Mouse (Mus musculus) gastrocnemius, adult 8-10 months (tissue): ENCODE measurements at regions not wholly inside any gene's neighbourhood (a gene's known extent, or its start where the extent isn't known, plus 50 kb on each side); places are given as distances from the start of the nearest gene placed in this dataset. TPM values are rescaled to one million over a fixed set of nuclear protein-coding genes. Genes with fewer than 3 reads are reported as not detected.
"Not testable (repeated sequence)": the region's sequence is repeated elsewhere in the genome, so short reads cannot be mapped to it uniquely, and the experiment has no call there.

Experiments
- DNase-seq, 2 experiments: peaks; one replicate each; pipeline ENCODE4 v3.0.0; 2022; ENCODE audit warnings: low spot score in 2 of 2
- microRNA-seq: library from miRNA; unstranded; fragments of <30 nt; microRNA quantifications from one replicate; pipeline ENCODE4 v1.2.0, GENCODE M21; 2022

DNA sequence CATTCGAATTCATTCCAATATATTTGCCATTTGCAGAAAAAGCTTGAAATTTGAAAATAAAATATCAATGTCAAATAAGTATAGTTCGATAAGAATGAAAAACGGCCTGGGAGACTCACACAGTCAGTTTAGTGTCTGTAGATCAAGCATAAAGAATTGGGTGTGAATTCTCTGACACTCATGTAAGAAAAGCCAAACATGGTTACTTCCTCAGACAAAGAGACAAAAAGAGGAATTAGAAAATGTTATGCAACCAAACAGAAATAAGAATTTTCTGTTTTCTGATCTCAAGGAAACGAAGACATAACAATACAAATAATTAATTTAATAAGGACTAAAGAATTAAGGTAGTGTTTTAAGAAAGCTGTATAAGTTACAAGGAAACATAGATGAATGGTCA, 113.7 kb upstream of the Egfr start:
- DNase-seq: no peak

DNA sequence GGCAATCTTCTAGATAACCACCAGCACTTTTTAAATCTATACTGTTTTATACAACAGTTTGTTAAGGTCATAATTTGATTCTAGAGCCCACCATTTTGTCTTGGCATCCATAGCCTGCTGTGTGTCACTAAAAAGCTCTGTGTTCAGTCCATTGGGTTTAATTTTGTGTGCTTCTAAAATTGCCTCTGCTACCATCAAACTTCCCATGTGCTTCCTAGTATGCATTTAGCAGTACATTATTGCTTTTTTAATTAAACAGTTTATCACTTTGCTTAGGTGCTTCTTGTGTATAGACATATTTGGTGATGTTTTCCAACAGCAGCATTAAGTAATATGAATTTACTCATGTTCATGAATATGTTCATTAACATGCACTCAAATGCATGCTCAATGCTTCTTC, 102.4 kb upstream of the Egfr start:
- no peak for DNase-seq

DNA sequence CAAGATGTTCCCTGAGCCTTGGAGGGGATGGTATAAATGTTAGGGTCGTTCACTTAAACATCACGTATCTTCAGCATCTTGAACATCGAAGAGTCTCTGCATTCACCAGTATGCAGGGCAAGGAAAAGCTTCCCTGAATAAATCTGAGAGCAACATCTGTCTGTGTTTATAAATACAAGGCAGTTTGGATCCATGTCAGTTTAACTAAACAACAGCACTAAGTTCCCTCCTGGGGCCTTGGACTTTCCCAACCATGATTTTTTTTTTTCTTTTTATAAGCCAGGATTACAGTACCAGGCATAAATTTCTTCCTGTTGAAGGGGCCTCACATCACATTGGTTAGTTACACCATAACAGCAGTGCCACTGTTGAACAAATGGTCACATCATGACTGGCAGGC, 88.2 kb upstream of the Egfr start:
- DNase-seq: no peak

DNA sequence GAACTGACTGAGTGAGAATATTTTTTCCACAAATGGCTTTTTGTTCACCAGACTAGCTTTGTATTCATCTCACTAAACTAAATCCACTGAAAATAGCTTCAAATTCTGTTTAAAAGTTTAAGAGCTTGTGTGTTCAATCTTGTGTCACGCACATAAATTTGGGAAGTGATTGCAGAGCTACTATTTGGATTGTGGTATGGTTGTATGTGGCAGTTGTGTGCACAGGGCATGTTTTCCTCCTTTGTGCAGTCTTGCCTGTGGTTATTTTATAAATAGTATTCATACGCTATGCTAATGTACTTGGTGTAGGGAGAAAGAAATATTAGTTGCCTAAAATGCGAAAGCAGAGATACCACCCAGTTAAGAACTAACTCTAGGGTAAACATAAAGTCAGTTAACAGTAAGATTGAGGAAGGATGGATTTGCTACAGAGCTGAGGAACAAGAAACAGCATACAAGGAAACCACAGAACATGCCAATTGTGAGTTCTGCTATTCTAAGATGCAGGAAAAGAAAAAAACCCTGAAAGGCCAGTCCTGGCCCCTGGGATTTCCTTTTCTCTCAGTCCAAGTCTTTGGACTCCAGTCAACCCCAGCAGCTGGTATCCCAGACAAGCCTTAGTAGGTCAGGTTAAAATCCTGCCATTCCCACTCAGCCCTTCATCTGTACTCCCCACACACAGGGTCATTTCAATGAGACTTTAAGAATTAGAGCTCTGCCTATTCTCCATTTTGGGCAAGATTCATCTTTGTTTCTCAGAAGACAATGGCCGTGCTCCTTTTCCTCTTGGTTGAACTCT, 82.4 kb upstream of the Egfr start:
- no peak for DNase-seq

DNA sequence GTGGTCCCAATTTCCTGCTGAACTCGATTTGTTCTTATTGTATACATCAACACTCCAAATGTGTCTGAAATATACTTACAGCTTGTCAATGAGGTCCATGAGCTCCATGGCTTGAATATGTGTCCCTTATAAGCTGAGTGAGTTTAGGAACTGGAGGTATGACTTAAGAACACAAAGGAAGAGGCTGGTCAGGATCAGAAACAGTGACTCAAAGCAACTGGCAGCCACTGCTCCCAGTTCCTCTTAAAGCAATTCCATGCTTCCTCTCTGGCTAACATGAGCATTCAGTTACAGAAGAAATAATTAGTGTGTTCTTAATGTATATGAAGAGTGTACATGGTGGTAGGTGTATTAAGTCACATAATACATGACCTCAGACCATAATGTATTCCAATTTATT, 81.7 kb upstream of the Egfr start:
- no peak for DNase-seq

DNA sequence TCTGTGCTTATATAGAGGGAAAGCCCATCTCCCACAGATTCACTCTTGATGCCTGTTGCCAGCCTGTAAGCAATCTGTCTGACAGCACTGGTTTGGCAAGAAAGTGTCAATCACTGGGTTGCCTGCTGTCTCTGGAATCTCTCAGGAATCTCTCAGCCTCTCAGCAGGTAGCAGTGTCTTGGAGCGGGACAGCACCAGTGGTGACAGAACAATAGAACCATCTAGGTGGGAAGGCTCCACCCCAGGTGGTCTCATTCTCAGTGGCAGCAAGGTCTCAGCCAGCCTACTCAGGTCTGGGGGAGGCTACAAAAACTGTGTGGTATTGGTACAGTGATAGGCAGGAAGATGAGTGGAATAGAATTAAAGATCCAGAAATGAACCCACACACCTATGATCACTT, 76.1 kb upstream of the Egfr start:
- not testable (repeated sequence) for DNase-seq

DNA sequence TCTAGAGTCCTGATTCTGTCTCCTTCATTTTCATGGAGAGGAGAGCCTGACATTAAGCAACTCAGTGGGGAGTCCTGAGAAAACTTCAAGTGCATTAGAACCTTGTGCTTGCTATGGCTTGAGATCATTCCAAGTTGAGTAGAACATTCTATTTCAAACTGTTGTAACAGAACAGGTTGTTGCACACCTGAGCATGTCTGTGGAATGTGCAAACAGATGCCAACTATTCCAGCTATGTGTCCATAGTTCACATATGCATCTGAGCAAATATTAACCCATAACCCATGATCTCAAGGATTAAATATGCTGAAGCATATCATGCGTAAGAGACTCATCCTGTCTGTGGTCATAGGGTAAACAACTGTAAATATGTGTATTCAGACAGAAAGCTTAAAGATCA, 68.5 kb upstream of the Egfr start:
- no peak for DNase-seq

DNA sequence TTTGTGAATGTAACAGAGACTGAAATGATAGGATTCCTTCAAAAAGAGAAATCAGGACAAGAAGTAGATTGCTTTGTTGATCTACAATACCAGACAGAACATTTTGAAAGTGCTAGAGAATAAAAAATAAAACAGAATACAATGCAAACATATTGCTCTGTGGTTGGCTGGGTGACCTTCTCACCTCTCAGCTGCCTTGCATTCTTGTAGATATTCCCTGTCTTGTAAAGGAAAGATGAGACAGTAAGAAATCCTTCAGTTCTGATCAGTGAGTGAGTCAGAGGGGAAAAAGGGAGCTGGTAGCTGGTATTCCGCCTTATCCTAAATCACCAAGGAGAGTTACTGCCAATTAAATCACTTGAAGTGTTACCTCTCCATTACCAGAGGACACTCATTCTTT, 56.4 kb upstream of the Egfr start:
- no peak for DNase-seq

DNA sequence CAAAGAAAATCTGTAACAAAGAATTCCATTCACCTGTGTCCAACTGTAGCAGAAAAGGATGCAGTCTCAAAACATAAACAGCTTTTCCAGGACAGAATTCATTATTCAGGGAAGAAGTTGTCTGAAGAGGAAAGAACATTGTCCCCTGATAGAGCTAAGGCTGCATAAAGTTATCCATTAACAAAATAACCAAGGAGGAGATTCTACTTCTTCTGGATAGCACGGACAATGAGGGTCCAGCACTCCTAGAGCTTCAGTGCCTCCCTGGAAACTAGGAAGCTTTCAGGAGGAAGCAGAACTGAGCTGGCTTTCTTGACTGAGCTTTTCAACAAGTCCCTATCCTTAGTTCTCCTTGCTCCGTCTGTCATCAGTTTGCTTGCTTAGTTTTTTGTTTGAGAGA, 55.2 kb upstream of the Egfr start:
- DNase-seq: no peak

DNA sequence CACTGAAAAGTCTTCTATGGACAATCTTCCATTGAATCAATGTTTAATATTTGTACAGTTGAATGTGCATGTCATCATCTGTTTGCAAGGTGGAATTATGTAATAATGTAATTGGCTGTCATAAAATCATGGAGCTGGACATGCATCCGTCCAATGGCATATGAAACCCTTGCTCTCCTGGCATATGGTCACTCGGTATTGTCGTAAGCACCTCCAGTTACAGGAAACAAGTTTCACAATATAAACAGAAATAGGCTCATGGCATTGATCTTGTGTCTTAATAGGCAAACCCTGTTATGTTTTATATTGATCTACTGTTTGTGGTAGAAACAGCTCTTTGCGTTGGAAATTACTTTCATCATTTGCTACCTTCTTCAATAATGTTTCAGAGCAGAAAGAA, 50.2 kb upstream of the Egfr start:
- no peak for DNase-seq

Small RNA genes in the stretch of these regions (microRNA-seq; reads per million reads assigned to microRNA genes)
- gene Gm24714: not detected
